Mouse (Mus musculus) stomach, adult 2 months (tissue): ENCODE data around the gene Bag2. TPM values are rescaled to one million over a fixed set of nuclear protein-coding genes. Genes with fewer than 3 reads are reported as not detected.

Experiments used
- polyA plus RNA-seq: library from polyadenylated mRNA; depleted of rRNA; stranded (reverse); fragments of >200 nt; gene quantifications from 2 replicates; pipeline ENCODE4 v1.2.3, GENCODE M21; 2012; rRNA removed

Bag2 gene
- polyA plus RNA-seq: 28.9 and 49.3 TPM in 2 replicates

DNA sequence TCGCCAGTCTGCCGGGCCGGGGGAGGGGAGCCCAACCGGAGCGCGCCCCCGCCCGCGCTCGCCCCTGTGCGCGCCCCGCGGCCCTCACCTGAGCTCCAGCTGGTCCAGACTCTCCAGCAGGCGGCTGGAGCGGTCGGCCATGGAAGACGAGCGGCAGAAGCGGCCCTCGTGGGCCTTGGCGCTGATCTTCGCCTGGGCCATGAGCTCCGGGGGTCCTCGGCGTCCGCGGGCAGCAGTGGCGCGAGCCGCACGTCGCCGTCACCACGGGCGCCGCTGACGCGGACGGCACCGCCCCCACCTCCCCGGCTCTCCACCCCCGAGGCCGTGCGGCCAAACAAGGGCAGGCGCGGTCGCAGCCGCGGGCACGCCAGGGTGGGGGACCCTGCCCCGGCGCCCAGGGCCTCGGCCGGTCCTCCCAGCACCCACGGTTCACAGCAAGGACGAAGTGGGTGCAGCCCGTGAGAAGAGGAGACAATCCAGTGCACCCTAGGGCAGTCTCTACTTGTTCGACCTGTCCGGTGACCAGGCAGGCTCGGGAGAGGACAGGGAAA, at the start of gene Bag2:
Gene Bag2, minus strand, starts transcription at position 305 of the 551 bp plus-strand sequence.

DNA sequence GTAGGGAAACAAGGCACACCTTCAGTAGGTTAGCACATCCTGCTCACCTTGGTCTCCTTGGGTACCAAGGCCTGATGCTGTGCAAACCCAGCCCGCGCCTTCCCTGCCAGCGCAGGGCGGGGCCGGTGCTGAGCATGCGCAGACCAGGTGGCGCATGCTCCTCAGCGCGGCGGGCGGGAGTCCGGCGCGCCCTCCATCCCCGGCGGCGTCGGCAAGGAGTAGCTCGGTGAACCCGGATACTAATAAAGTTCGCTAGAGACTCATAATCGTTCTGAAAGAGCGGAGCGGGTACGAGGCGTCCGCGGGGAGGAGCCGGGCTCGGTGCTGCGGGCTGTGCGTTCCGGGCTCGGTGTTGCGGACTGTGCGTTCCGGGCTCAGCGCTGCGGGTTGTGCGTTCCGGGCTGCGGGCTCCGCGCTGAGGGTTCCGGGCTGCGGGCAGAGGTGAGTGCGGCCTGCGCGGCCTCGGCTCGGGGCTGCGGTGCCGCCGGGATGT, 37.8 kb downstream of the Bag2 start, which contains the start of gene Rab23:
Gene Rab23, plus strand, starts transcription at position 155 of the 493 bp plus-strand sequence.

Other genes with a start within 250 kb of the Bag2 start
- gene Prim2, start 88.0 kb downstream of the Bag2 start, polyA plus RNA-seq: 2.6 and 3.5 TPM in 2 replicates
- 7.1 and 7.9 TPM in 2 replicates for gene Rab23, start 37.9 kb downstream of the Bag2 start, polyA plus RNA-seq
- 0.52 and 1.0 TPM in 2 replicates for gene Zfp451, start 56.8 kb upstream of the Bag2 start, polyA plus RNA-seq
- gene Bend6, start 150.0 kb upstream of the Bag2 start, polyA plus RNA-seq: 0.18 and 0.54 TPM in 2 replicates
- 14.1 and 14.5 TPM in 2 replicates for gene Dst, start 150.4 kb upstream of the Bag2 start, polyA plus RNA-seq